Mouse (Mus musculus): ENCODE data around the gene Faf2. TPM values are rescaled to one million over a fixed set of nuclear protein-coding genes. Genes with fewer than 3 reads are reported as not detected.
A peak's percentile ranks its signal among the peaks of the same experiment; 100 is the strongest.

Gene Faf2
- polyA plus RNA-seq, 1 experiment, result 27.9 TPM

GRCm38 (mm10) chr13:54675895-54676590 lies 54.5 kb downstream of the Faf2 start:
- no peak for TF ChIP-seq POLR2A (IDR thresholded peaks at IDR 0.05; ENCODE audit: low read depth, low read length)
- no peak for TF ChIP-seq CTCF (conservative IDR thresholded peaks at IDR 0.05; ENCODE audit: insufficient read depth, insufficient read length, low read depth, low read length)
- Histone ChIP-seq H3K27me3 (replicated peaks; ENCODE audit: control insufficient read depth, insufficient read depth, low read length) (no peaks in the 10 kb centered on the region), H3K27ac (ENCODE audit: insufficient read depth, low read depth, low read length) (peak overlapping the region; percentile 45), H3K4me3 (ENCODE audit: insufficient read depth, low read depth, low read length) (no peak overlapping the region), H3K36me3 (ENCODE audit: control insufficient read depth, insufficient read depth, low read length) (no peaks in the 10 kb centered on the region; the same call in none of the 2 replicates), H3K4me1 (ENCODE audit: control insufficient read depth, insufficient read depth, low read length) (no peaks in the 10 kb centered on the region; the same call in 1 of the 2 replicates)
- 30% methylated on average over 11 of the region's 11 CpGs for whole genome bisulfite sequencing
- DNase-seq, result peak; percentile 37

GRCm38 (mm10) chr13:54678263-54678662 lies 56.7 kb downstream of the Faf2 start:
- 64% methylated on average over 4 of the region's 4 CpGs for WGBS

GRCm38 (mm10) chr13:54680184-54680853 lies 58.7 kb downstream of the Faf2 start:
- peaks cover 12% of the 10 kb centered on the region for H3K36me3 ChIP-seq (ENCODE audit: control insufficient read depth, insufficient read depth, low read length)
- TF ChIP-seq POLR2A (IDR thresholded peaks at IDR 0.05; ENCODE audit: low read depth, low read length) (no peak), CTCF (conservative IDR thresholded peaks at IDR 0.05; ENCODE audit: insufficient read depth, insufficient read length, low read depth, low read length) (no peak)
- no peak overlapping the region for H3K27ac ChIP-seq (ENCODE audit: insufficient read depth, low read depth, low read length)
- no peaks in the 10 kb centered on the region for H3K27me3 ChIP-seq (replicated peaks; ENCODE audit: control insufficient read depth, insufficient read depth, low read length)
- H3K4me3 ChIP-seq (ENCODE audit: insufficient read depth, low read depth, low read length), result no peak overlapping the region
- WGBS, result 78% methylated on average over 17 of the region's 17 CpGs
- peaks cover 12% of the 10 kb centered on the region for H3K4me1 ChIP-seq (ENCODE audit: control insufficient read depth, insufficient read depth, low read length)
- DNase-seq, result no peak

More at GRCm38 (mm10) chr13:54678263-54678662, 56.7 kb downstream of the Faf2 start:
- H3K4me3 ChIP-seq (ENCODE audit: insufficient read depth, low read depth, low read length), result no peak overlapping the region
- no peak for TF ChIP-seq POLR2A (IDR thresholded peaks at IDR 0.05; ENCODE audit: low read depth, low read length)
- no peak for TF ChIP-seq CTCF (conservative IDR thresholded peaks at IDR 0.05; ENCODE audit: insufficient read depth, insufficient read length, low read depth, low read length)
- H3K36me3 ChIP-seq (ENCODE audit: control insufficient read depth, insufficient read depth, low read length), result peaks cover 10% of the 10 kb centered on the region
- H3K4me1 ChIP-seq (ENCODE audit: control insufficient read depth, insufficient read depth, low read length), result no peaks in the 10 kb centered on the region
- no peaks in the 10 kb centered on the region for H3K27me3 ChIP-seq (replicated peaks; ENCODE audit: control insufficient read depth, insufficient read depth, low read length)
- H3K27ac ChIP-seq (ENCODE audit: insufficient read depth, low read depth, low read length), result no peak overlapping the region
- DNase-seq, result no peak

- peaks cover 12% of the 10 kb centered on the region for H3K36me3 ChIP-seq (ENCODE audit: control insufficient read depth, insufficient read depth, low read length)
- H3K27me3 ChIP-seq (replicated peaks; ENCODE audit: control insufficient read depth, insufficient read depth, low read length), result no peaks in the 10 kb centered on the region
- DNase-seq, result no peak
- 74% methylated on average over 8 of the region's 8 CpGs for WGBS
- H3K4me1 ChIP-seq (ENCODE audit: control insufficient read depth, insufficient read depth, low read length), result peaks cover 21% of the 10 kb centered on the region
- TF ChIP-seq CTCF (conservative IDR thresholded peaks at IDR 0.05; ENCODE audit: insufficient read depth, insufficient read length, low read depth, low read length) (no peak), POLR2A (IDR thresholded peaks at IDR 0.05; ENCODE audit: low read depth, low read length) (no peak)
- no peak overlapping the region for H3K4me3 ChIP-seq (ENCODE audit: insufficient read depth, low read depth, low read length)
- H3K27ac ChIP-seq (ENCODE audit: insufficient read depth, low read depth, low read length), result no peak overlapping the region
Observed at GRCm38 (mm10) chr13:54681291-54681690, 59.7 kb downstream of the Faf2 start.

GRCm38 (mm10) chr13:54683301-54683700 lies 61.7 kb downstream of the Faf2 start:
- peaks cover 12% of the 10 kb centered on the region for H3K36me3 ChIP-seq (ENCODE audit: control insufficient read depth, insufficient read depth, low read length)
- WGBS, result 88% methylated on average over 3 of the region's 3 CpGs
- no peaks in the 10 kb centered on the region for H3K27me3 ChIP-seq (replicated peaks; ENCODE audit: control insufficient read depth, insufficient read depth, low read length)
- H3K4me3 ChIP-seq (ENCODE audit: insufficient read depth, low read depth, low read length), result no peak overlapping the region
- H3K27ac ChIP-seq (ENCODE audit: insufficient read depth, low read depth, low read length), result no peak overlapping the region
- no peak for TF ChIP-seq POLR2A (IDR thresholded peaks at IDR 0.05; ENCODE audit: low read depth, low read length)
- TF ChIP-seq CTCF (conservative IDR thresholded peaks at IDR 0.05; ENCODE audit: insufficient read depth, insufficient read length, low read depth, low read length), result no peak
- peaks cover 25% of the 10 kb centered on the region for H3K4me1 ChIP-seq (ENCODE audit: control insufficient read depth, insufficient read depth, low read length)
- no peak for DNase-seq

GRCm38 (mm10) chr13:54684140-54684896 lies 62.7 kb downstream of the Faf2 start:
- Histone ChIP-seq H3K36me3 (ENCODE audit: control insufficient read depth, insufficient read depth, low read length) (peaks cover 12% of the 10 kb centered on the region), H3K27ac (ENCODE audit: insufficient read depth, low read depth, low read length) (no peak overlapping the region)
- no peak for TF ChIP-seq CTCF (conservative IDR thresholded peaks at IDR 0.05; ENCODE audit: insufficient read depth, insufficient read length, low read depth, low read length)
- TF ChIP-seq POLR2A (IDR thresholded peaks at IDR 0.05; ENCODE audit: low read depth, low read length), result no peak

More at GRCm38 (mm10) chr13:54684140-54684896, 62.7 kb downstream of the Faf2 start:
- Histone ChIP-seq H3K4me1 (ENCODE audit: control insufficient read depth, insufficient read depth, low read length) (peaks cover 25% of the 10 kb centered on the region), H3K4me3 (ENCODE audit: insufficient read depth, low read depth, low read length) (no peak overlapping the region), H3K27me3 (replicated peaks; ENCODE audit: control insufficient read depth, insufficient read depth, low read length) (no peaks in the 10 kb centered on the region)
- DNase-seq, result peak; percentile 41
- 46% methylated on average over 3 of the region's 3 CpGs for WGBS
